28 mouse cellular contexts compared by ENCODE assay signal in the genomic region with DNA sequence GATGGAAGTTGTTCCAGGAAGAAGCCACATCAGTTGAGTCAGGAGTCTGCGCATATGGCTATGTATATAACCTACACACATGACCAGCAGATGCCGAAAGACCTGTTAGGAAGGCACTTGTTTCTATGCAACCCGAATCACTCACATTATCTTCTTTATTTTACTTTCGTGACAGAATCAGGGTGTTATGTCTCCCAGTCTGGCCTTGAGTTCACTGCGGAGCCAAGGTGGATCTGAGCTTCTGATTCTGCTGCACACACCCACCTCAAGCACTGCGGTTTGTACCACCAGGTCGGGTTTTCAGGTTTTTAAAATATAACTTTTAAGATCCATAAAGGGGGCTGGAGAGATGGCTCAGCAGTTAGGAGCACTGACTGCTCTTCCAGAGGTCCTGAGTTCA. TPM values are rescaled to one million over a fixed set of nuclear protein-coding genes. Genes with fewer than 3 reads are reported as not detected.
"Had no signal": no experiment of that assay in that cellular context is flagged by ENCODE, and none has a peak within 500 bp of the region (broad histone marks: within the 10 kb centered on the region; RNA-seq: fewer than 3 reads in every experiment).

No protein-coding gene starts in this region.

- H3K9me3 ChIP-seq: limb, embryonic 10.5 days; limb, embryonic 12.5 days; limb, embryonic 13.5 days; limb, embryonic 15.5 days; liver, embryonic 12.5 days; liver, embryonic 13.5 days; liver, embryonic 15.5 days; lung, embryonic 15.5 days; megakaryocyte, embryonic 14.5 days; midbrain, embryonic 12.5 days; midbrain, embryonic 13.5 days; midbrain, embryonic 15.5 days; neural tube, embryonic 12.5 days had no signal

- H3K4me2 ChIP-seq: limb, embryonic 12.5 days; limb, embryonic 13.5 days; limb, embryonic 15.5 days; liver, embryonic 11.5 days; liver, embryonic 12.5 days; liver, embryonic 13.5 days; liver, embryonic 15.5 days; lung, embryonic 14.5 days; lung, embryonic 15.5 days; midbrain, embryonic 12.5 days; midbrain, embryonic 13.5 days; midbrain, embryonic 15.5 days; neural tube, embryonic 12.5 days had no signal

- H3K36me3 ChIP-seq: limb, embryonic 10.5 days; limb, embryonic 13.5 days; limb, embryonic 15.5 days; liver, embryonic 12.5 days; liver, embryonic 13.5 days; liver, embryonic 15.5 days; lung, embryonic 15.5 days; midbrain, embryonic 12.5 days; midbrain, embryonic 13.5 days; midbrain, embryonic 15.5 days; neural tube, embryonic 12.5 days had no signal

- H3K27ac ChIP-seq: left cerebral cortex, adult 2 months; limb, embryonic 10.5 days; limb, embryonic 12.5 days; limb, embryonic 13.5 days; limb, embryonic 15.5 days; liver, embryonic 12.5 days; liver, embryonic 13.5 days; liver, embryonic 14.5 days; liver, embryonic 15.5 days; lung, embryonic 15.5 days; macrophage; midbrain, embryonic 12.5 days; midbrain, embryonic 13.5 days; midbrain, embryonic 15.5 days; neural tube, embryonic 12.5 days had no signal

- H3K4me3 ChIP-seq: left cerebral cortex, adult 2 months; limb, embryonic 10.5 days; limb, embryonic 12.5 days; limb, embryonic 13.5 days; limb, embryonic 15.5 days; liver, embryonic 12.5 days; liver, embryonic 13.5 days; liver, embryonic 15.5 days; lung, embryonic 15.5 days; megakaryocyte, embryonic 14.5 days; midbrain, embryonic 12.5 days; midbrain, embryonic 13.5 days; midbrain, embryonic 15.5 days; myocyte; neural tube, embryonic 12.5 days had no signal

- ATAC-seq: liver, embryonic 12.5 days; liver, postnatal 0 days; lung, postnatal 0 days; midbrain, embryonic 13.5 days; midbrain, embryonic 15.5 days; midbrain, embryonic 16.5 days had no signal

- DNase-seq: liver; liver, embryonic 13.5 days; liver, postnatal 0 days; lung, adult 2 months; lung, embryonic 14.5 days; lung, postnatal 10 days; lung, postnatal 4 days; midbrain, embryonic 14.5 days had no signal

- H3K4me1 ChIP-seq: liver, embryonic 12.5 days; liver, embryonic 13.5 days; liver, embryonic 15.5 days; megakaryocyte, embryonic 14.5 days had no signal

- H3K27me3 ChIP-seq: limb, embryonic 12.5 days; limb, embryonic 13.5 days; limb, embryonic 15.5 days; liver, embryonic 12.5 days; liver, embryonic 13.5 days; liver, embryonic 15.5 days; lung, embryonic 15.5 days; midbrain, embryonic 12.5 days; midbrain, embryonic 13.5 days; midbrain, embryonic 15.5 days; neural tube, embryonic 12.5 days had no signal

- H3K9ac ChIP-seq: limb, embryonic 12.5 days; limb, embryonic 13.5 days; limb, embryonic 15.5 days; liver, embryonic 12.5 days; liver, embryonic 13.5 days; liver, embryonic 14.5 days; liver, embryonic 15.5 days; liver, postnatal 0 days; lung, embryonic 14.5 days; lung, embryonic 15.5 days; midbrain, embryonic 12.5 days; midbrain, embryonic 13.5 days; midbrain, embryonic 15.5 days; neural tube, embryonic 12.5 days had no signal

RNA-seq across cellular contexts. Expression of gene Dgki, which starts 22.7 kb away (rescaled TPM):
- polyA plus RNA-seq: liver, adult 2 months had no signal
